Mouse (Mus musculus) 416B (cell line): ENCODE results near the gene Hspbp1.

Experiments used
- DNase-seq: peaks from one replicate; pipeline ENCODE4 v3.0.0; 2011; ENCODE audit warnings: low read depth

Hspbp1 gene

GRCm38 (mm10) chr7:4684632-4685417 lies at the start of gene Hspbp1:
Gene Hspbp1 (minus strand): TSS chr7:4685068.
- DNase-seq = peak; percentile 100

- peak; percentile 41 for DNase-seq
These were observed 48.1 kb upstream of the Hspbp1 start for GRCm38 (mm10) chr7:4732968-4733392.

- DNase-seq = no peak
These were observed 46.2 kb upstream of the Hspbp1 start for GRCm38 (mm10) chr7:4731090-4731489.

GRCm38 (mm10) chr7:4725169-4725568 lies 40.3 kb upstream of the Hspbp1 start, which contains the start of gene Tmem150b:
Gene Tmem150b (minus strand): TSS chr7:4725249.
- DNase-seq = peak; percentile 87

- peak; percentile 71 for DNase-seq
These were observed 39.5 kb upstream of the Hspbp1 start for GRCm38 (mm10) chr7:4724359-4724758.

GRCm38 (mm10) chr7:4723508-4723907 lies 38.6 kb upstream of the Hspbp1 start:
- DNase-seq = no peak

- no peak for DNase-seq
These were observed 34.4 kb upstream of the Hspbp1 start for GRCm38 (mm10) chr7:4719276-4719675.

GRCm38 (mm10) chr7:4716955-4717354 lies 32.1 kb upstream of the Hspbp1 start:
- DNase-seq = no peak

GRCm38 (mm10) chr7:4712594-4712993 lies 27.7 kb upstream of the Hspbp1 start:
- peak; percentile 55 for DNase-seq

GRCm38 (mm10) chr7:4705098-4705497 lies 20.2 kb upstream of the Hspbp1 start:
- DNase-seq = peak; percentile 39

GRCm38 (mm10) chr7:4703195-4703594 lies 18.3 kb upstream of the Hspbp1 start:
- no peak for DNase-seq

GRCm38 (mm10) chr7:4702334-4702733 lies 17.5 kb upstream of the Hspbp1 start:
- no peak for DNase-seq

GRCm38 (mm10) chr7:4693004-4693403 lies 8.1 kb upstream of the Hspbp1 start:
- DNase-seq = no peak

GRCm38 (mm10) chr7:4690951-4691653 lies 6.2 kb upstream of the Hspbp1 start:
- DNase-seq = no peak

GRCm38 (mm10) chr7:4690387-4690786 lies 5.5 kb upstream of the Hspbp1 start, which contains the start of gene Brsk1:
Gene Brsk1 (plus strand): TSS chr7:4690604.
- no peak for DNase-seq

- no peak for DNase-seq
These were observed 665 bp downstream of the Hspbp1 start for GRCm38 (mm10) chr7:4684203-4684602.

- DNase-seq = peak; percentile 73
These were observed 1.6 kb downstream of the Hspbp1 start for GRCm38 (mm10) chr7:4683307-4683706.

- no peak for DNase-seq
These were observed 9.7 kb downstream of the Hspbp1 start for GRCm38 (mm10) chr7:4675200-4675599.

GRCm38 (mm10) chr7:4674114-4674731 lies 10.6 kb downstream of the Hspbp1 start:
- DNase-seq = no peak

- no peak for DNase-seq
These were observed 12.9 kb downstream of the Hspbp1 start for GRCm38 (mm10) chr7:4671956-4672355.

- no peak for DNase-seq
These were observed 14.1 kb downstream of the Hspbp1 start for GRCm38 (mm10) chr7:4670655-4671255.

GRCm38 (mm10) chr7:4669156-4669555 lies 15.7 kb downstream of the Hspbp1 start:
- DNase-seq = no peak
